Mouse (Mus musculus) stomach, postnatal 0 days (tissue): Measurements from ENCODE around the gene Nkap.

Experiments
- CTCF ChIP-seq: IDR thresholded peaks from 2 replicates; pipeline ENCODE4 v1.5.1; 2016; ENCODE audit warnings: antibody characterized with exemption, low read depth, mild to moderate bottlenecking, moderate library complexity
- EP300 ChIP-seq: optimal IDR thresholded peaks from 2 replicates; pipeline ENCODE3; 2016; ENCODE audit warnings: antibody characterized with exemption

GRCm38 (mm10) chrX:37084927-37085660 lies 41.5 kb upstream of the Nkap start, which contains the start of gene Rpl39:
- TF ChIP-seq EP300 (no peak), CTCF (no peak)
